Mouse (Mus musculus) adrenal gland, adult 8-10 months (tissue): ENCODE results near the gene Gfod2. TPM values are rescaled to one million over a fixed set of nuclear protein-coding genes. Genes with fewer than 3 reads are reported as not detected.

Source experiments
- DNase-seq: peaks from one replicate; pipeline ENCODE4 v3.0.0; 2022
- total RNA-seq, 4 experiments: library from RNA; stranded (reverse); gene quantifications; 2 replicates each; pipeline ENCODE4 v1.2.4; 2022

Gfod2 gene
- total RNA-seq, 4 experiments from 2014 or later = 8.9 to 10.9 (median 10.0) TPM

DNA sequence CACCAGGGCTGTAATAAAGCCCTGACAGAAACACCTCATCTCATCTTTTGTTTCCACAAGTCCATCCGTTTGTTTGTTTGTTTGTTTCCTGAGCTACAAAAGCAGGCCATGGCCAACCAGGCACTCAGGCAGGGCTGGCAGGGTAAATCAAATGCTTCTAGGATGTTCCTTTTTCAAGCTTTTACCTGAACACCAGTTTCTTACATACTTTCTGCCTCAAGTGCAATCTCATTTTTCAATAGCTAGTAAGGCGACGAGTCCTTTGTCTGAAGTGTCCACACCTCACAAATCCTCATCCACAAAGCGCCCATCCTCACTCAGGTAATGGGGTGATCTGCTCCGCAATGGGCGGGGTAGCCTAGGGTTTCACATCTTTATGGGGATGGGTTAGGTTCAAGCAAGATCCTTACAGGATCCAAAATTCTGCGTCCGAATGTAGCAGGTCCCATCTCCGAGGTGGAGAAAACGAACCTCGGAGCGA lies 628 bp downstream of the Gfod2 start:
- no peak for DNase-seq

DNA sequence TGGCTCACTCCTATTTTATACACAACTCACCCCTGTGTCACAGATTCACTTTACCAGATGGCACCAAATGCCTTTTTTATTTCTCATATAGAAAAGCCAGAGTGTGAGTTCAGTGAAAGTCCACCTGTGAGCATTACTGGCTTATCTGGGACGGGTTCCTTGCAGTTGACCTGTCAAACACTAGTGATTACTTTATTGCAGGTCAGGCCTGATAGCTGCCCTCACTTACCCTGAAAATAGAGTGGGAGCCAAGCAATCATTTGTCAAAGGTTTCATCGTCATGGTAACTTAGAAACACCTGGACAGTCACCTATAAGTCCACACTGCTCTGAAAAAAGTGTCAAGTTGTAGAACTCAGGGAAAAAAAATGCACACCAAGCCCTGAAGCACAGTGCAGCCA lies 3.8 kb downstream of the Gfod2 start:
- no peak for DNase-seq

DNA sequence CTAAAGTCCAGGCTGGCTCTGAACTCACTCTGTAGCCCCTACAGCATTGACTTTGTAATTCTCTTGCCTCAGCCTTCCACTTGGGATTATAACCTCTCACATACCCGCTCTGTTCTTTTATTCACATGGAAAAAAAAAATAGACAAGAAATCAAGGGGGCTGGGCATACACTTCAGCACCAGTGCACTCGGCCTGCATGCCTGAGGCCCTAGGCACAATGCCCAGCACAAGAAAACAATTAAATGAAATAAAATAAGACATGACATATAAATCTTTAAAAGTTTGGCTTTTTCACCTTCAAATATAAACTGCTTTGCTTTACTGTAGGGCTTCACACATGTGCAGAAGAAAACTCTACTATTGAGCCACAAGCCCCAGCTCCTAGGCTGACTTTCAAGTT lies 4.5 kb downstream of the Gfod2 start:
- no peak for DNase-seq

DNA sequence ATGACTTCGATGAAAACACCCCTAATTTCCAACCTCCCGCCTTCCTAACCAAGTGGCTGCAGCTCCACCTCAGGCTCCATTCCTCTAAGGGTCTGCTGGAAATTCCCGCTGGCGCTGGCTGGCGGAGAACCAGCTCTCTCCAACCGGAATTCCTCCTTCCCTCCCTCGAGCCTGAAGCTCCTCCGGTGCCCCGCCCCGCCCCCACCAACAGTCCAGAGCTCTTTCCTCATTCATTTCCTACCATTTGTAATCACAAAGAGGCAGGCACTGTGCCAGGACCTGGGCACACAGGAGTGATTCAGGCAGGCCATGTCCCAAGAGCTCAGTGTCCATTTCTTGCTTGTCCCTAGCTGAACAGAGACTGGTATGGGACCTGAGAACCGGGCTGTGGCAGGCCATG lies 7.9 kb downstream of the Gfod2 start:
- DNase-seq = peak; percentile 77

DNA sequence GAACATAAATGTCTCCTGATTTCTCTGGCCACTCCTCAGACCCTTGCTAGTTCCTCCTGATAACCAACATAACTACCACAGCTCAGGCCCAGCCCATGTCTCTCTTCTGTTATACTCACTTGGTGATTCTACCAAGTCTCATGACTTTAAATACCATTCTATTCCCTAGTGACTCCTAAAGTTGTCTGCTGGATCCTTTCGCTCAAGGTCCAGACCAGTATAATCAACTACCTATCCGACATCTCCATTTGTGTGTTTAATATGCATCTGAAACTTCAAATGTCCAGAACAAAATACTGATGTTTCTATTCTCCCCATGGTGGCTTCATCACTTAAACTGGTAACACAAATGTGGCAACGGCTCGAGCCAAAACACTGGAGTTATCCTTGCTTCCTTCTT lies 15.2 kb downstream of the Gfod2 start:
- DNase-seq = no peak

DNA sequence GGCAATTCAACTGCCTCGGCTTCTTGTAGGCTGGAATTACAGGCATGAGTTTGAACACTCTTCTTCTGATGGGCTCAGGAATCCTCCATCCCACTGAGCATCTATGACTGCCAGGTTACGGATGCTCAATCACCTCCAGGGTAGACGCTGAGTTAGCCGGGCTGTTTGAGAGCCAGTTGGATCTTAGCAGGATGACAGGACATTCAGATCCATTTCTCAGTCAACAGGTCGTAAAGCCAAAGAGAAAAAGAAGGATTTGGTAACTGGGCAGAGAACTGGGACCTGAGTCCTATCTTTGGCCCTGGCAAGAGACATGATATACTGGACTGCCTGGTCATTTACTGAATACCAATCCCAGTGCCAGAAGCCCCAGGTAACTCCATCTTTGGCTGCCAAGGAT lies 19.2 kb downstream of the Gfod2 start:
- no peak for DNase-seq

DNA sequence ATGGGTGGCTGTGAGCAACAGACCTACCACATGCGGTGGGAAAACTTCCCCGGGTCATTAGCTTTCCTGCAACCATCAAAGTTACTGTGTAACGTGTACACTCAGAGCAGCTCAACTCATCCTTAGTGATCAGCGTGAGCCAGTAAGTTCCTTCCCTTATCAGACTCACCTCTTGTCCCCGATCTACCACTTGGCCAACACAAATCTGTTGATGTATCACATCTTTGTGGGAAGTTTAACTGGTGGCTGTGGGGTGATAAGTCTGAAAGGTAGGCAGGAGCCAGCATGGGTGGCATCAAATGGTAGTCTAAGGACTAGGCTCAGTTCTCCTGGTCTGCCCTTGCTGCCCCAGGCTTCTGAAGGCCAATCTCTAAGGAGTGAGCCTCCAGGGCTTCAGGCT lies 26.3 kb downstream of the Gfod2 start:
- DNase-seq = no peak

DNA sequence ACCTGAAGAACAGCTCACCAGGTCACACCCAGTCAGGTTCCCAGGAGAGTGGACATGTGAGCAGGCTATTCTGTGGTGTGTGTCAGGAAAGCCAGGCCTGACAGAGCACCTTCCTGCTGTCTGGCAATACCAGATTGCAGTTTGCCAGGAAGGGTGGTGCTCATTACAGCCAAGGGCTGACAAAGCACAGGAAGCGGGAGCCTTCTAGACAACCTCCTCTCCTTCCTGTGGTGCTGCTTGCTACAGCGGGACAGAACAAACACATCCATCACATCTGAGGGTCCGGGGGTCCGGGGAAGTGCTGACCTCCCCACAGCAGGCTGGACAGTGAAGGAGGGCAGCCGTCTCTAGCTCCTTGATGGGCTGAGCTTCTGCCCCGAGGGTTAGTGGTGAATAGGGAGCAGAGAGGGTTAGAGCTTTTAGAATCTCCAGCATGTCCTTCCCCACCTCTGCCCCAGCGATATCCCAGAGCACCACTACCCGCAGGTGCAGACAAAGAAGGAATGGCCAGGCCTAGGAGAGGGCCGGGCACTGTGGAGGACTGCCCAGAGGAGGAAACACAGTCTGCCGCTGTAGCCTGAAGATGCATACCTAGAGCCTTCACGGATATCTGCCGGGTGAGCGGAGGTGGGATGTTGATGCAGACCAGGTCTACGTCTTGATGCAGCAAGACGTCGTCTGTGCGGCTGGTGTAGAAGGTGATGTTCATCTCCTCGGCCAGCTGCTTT lies 30.9 kb downstream of the Gfod2 start:
- DNase-seq = peak; percentile 41

DNA sequence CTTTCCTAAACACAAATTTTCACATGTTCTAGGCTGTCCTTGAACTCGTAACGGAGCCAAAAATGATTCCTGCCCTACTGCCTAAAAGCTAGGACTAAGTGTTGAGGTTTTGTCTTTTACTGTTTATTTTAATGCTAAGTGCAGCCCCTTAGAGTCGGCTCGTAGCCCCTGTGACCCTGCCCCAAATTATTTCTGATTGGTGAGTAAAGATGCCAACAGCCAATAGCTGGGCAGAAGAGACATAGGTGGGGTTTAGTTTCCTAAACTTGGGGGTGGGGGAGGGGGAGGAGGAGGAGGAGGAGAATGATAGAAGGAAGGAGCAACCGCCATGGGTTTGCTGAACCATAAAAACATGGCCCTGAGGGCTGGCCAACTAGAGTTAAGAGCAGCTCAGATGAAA lies 32.7 kb downstream of the Gfod2 start:
- DNase-seq = no peak

DNA sequence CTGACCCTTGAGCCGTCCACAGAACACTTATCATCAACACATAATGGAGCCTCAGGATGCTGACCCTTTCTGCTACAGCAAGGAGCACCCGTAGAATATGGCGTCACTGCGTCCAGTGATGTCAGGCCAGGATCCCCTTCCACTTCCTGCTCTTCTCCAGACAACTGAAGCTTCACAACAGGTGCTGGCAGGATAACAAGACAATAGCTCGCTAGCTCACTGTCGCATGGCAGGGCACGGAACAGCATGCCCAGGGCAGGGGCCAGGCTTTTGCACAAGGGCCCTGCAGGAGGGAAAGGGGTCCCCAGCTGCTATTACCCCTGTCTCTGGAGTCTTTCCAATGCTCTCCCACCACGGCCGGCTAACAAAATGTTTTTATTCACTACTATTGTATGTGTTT lies 35.6 kb downstream of the Gfod2 start:
- DNase-seq = no peak

DNA sequence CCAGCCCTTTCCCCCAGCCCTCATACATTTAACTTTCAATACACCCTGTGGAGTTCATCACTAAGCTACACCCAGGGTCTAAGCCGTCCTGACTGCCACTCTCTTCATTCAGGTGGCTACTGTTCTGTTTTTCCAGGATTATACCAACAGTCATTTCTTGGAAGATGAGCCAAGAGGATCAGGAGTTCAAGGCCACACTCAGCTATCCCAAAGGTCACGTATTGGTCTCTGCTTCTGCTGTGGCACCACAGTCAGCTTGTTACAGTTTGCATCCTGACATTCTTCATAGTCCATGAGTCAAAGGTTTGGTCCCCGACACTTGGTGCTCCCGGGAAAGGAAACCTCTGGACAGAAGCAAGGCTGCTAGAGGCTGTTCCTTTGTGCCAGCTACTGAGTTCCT lies 38.8 kb downstream of the Gfod2 start:
- no peak for DNase-seq

DNA sequence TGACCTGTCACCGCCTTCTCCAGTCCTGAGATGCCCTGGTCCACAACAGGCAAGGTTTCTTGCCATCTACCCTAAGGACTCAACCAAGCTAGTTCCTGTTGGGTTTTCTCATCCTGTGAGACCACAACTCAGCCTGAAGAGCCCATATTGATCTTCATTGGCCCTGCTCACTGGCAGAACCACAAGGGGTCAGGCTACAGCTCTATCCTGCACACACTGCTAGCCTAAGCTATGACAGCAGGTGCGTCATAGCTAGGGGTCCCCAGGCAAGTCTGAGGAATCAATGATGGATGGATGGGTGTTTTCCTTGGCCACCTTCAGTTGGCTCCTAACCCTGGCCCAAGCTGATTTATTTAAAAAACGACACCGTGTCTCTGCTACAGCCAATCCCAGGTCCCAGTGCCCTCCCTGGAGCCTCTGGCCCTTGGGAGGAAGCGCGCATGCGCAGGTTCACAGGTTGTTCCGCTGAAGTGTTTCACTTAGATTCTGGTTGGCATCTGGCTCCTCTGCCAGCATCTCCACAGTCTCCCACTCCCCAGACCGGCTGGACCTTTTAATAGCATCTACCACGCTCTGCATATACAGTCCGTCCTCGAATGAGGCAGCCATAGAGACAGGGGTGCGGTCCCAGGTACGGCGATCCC lies 42.0 kb downstream of the Gfod2 start:
- DNase-seq = no peak

DNA sequence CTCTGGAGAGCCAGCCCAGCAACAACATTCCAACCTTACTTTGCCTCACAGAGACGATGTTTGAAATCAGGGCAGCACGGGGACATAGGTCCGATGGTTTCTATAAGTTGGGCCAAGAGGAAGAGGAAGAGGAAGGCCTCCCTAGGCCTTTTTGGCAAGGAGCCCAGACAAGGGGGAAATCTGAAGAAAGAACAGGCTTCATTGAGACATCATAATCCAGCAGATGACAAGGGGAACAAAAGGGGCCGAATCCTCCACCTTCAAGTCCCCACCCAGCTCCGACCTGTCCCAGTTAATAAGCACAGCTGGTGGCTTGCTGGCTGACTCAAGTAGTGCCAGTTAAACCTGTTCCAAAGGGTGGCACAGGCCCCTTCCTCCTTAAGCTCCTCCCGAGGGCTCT lies 43.4 kb downstream of the Gfod2 start:
- no peak for DNase-seq

DNA sequence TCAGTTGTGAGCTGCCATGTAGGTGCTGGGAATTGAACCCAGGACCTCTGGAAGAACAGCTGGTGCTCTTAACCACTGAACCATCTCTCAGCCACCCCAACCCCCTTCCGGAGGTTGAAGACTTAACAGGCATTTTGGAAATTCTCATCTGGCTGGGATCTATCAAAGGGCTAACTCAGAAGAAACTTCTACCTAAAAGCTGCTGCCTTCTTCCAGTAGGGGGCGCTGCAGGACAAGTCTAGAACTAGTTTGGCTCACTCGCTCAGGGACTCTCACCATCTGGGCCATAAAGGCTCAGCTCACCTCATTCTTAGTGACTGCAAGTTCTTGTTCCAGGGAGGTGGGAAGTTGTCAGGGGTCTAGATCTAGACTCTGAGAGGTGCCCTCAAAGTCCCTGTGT lies 44.3 kb downstream of the Gfod2 start:
- peak; percentile 72 for DNase-seq

DNA sequence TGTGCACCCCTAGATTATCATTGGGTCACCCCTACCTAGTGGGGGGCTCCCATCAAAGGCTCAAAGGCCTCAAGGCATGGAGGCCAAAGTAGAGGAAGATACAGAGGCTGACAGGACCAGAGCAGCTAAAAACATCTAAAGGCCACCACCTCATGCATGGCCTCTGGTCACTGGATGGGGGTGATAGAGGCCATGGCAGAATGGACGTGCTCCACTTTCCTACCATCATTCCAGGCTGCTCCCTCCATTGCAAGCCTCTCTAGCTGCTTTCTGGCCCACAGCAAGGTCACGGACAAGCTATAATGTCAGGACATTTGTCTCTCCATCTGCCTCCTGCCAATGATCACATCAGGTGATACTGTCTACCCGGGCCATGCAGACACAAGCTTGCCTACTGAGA lies 46.2 kb downstream of the Gfod2 start:
- no peak for DNase-seq

DNA sequence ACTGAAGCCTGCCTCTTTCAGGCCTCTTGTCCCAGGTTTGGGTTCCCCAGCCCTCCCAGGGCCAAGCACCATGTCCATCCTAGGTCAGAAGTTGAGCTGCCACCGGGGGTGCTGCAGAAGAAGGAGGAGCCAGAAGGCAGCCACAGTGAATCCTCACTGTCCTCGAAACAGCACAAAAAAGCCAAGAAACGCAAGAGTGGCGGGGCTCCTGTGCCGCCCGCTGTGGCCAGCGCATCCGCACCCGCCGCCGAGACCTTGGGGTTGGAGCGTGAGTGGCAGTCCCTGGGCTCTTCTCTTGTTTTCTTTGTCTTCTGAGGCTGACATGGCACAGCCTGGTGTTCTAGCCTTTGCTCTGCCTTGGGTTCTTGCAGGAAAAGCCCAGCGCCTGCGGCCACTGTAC lies 49.1 kb downstream of the Gfod2 start:
- DNase-seq = no peak

DNA sequence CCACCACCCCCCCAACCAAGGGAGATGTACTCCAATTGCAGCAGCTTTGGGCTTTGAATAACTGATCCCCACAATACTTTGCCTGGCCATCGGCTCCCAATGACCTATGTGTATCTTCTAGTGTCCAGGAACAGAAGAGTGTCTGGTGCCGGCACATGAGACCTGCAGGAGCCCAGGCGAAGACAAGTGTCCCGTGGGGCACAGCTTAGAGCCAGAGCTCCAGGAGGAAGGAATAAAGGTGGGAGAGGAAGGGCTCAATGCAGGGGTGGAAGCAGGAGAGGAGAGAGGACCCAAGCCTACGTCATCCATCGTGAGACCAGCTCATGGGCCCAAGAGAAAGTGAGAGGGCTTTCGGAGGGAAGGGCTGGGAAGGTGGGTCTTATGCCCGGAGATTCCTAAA lies 49.8 kb downstream of the Gfod2 start:
- DNase-seq = no peak

DNA sequence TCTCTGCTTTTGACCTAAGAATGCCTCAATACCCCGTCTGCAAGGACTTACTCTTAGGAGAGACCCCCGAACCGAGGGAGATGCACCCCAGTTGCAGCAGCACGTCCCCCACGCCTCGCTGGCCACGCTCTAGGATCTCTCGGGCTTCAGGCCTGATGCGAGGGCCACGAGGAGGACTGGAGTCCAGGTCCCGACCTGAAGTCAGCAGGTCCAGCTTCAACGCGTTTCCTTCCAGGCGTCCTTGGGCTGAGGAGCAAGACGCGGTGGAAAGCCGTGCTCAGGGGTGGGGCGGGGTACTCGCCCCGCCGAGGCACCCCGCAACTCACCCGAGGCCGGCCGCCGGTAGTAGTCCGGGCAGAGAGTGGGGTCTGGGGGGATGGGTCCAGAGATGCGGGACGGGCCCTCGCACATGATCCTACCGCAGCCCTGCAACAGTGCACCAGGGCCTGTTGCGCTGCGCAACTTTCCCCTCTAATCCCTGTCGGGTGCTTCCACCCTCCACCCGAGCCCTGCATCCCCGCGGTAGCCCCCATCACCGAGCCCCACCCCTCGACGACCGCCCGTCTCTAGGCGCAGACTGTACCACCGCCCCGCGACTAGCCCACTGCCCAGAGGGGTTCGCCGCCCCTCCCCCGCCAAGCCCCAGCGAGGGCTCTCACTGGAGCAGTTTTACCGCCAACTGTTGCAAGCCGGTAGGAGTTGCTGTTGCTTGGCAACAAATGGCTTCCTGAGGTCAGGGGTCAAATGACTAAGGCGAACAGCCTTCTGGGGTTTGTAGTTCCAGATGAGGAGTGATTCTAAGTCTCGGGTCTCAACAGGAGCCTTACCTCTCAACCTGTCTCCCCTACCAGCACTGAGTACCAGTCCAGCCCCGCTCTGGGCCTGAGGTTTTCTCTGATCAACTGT lies 50.7 kb downstream of the Gfod2 start, which contains the start of the genes 4933405L10Rik and Enkd1:
TSS of gene 4933405L10Rik (plus strand) at position 158 of the 906 bp plus-strand sequence.
TSS of gene Enkd1 (minus strand) at position 713 of the 906 bp plus-strand sequence.
- peak; percentile 86 for DNase-seq

DNA sequence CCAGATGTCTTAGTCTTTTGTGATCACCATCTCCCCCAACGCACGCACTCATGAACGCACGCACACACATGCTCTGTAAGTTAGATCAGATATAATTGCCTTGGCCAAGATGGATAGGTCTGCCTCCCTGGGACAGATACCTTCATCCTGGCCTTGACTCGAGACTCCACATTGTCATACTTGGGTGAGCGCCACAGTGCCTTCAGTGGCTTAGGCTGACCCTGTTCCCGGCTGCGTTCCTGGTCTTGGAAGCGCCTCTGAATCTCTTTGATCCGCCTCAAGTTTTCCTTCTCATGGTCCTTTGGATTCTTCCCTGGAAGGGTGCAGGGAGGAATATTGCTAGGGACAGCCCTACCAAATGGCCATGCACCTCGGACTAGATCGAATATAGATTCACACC lies 52.0 kb downstream of the Gfod2 start:
- no peak for DNase-seq

DNA sequence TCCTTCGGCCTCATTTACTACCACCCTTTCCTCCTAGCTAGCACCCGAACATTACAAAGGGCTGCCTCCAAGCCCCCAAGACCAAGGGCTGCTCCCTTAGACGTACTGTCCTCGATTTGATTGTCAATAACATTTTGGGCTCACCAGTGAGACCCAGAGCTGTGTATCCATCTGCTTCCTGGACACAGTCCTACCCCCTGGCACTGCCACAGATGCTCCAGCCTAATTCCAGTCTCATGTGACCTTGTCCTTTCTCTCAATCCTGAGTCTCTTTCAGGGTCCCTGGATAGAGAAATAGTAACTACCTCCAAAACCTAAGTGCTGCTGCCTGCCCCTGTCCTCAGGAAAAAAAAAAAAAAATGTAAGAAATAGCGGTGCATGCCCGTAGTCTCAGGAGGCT lies 53.5 kb downstream of the Gfod2 start:
- no peak for DNase-seq

DNA sequence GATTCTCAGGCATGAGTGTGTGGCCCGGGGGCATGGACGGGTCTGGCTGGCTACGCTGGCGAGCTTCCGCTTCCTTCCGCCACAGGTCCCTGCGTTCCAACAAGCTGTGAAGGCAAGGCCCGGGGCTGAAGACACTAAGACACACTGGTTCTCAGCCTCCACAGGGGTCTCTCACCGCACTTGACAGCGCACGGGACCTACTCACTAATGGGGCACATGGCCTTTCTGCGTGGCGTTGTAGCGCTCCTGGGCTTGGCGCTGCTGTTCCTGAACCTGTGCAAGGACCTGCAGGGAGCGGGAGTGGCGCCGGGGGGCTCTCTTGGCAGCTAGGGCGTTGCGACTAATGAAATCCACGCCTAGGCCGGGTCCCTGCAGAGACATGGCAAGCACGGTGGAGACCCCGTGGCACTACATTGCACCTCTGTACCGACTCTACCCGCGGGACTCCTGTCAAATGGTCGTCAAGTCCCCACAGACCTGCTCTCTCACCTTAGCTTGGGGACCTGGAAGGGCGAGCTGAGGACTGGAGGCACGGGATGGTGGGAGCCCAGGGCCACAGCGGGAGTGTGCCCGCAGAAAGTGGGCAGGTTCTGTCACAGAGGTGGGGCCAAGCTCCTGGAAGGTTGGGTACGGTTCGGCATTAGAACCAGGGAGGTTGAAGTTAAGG lies 54.2 kb downstream of the Gfod2 start:
- no peak for DNase-seq

DNA sequence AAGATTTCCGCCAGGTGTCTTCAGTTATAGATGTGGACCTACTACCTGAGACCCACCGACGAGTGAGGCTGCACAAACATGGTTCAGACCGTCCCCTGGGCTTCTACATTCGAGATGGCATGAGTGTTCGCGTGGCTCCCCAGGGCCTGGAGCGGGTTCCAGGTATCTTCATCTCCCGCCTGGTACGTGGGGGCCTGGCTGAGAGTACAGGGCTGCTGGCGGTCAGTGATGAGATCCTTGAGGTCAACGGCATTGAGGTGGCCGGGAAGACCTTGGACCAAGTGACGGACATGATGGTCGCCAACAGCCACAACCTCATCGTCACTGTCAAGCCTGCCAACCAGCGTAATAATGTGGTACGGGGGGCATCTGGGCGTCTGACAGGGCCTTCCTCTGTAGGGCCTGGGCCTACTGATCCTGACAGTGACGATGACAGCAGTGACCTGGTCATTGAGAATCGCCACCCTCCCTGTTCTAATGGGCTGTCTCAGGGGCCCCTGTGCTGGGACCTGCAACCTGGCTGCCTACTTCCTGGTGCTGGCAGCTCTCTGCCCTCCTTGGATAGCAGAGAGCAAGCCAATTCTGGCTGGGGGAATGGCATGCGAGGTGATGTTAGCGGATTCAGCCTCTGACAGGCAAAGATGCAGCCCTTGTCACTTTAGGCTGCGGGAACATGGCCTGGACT lies 55.6 kb downstream of the Gfod2 start:
- no peak for DNase-seq
